Mouse (Mus musculus): Measurements from ENCODE around the gene Poc5.

- TF ChIP-seq CTCF (IDR thresholded peaks at IDR 0.05) (no peak), EP300 (IDR thresholded peaks at IDR 0.05) (no peak)
Measured at GRCm38 (mm10) chr13:96452621-96453020, 64.5 kb downstream of the Poc5 start.
